Mouse (Mus musculus) heart, embryonic 10.5 days (tissue): ENCODE measurements at regions not wholly inside any gene's neighbourhood (a gene's known extent, or its start where the extent isn't known, plus 50 kb on each side); places are given as distances from the start of the nearest gene placed in this dataset.

Experiments used
- DNase-seq: peaks from one replicate; pipeline ENCODE4 v3.0.0-alpha.2; 2017; ENCODE audit warnings: low spot score
- H3K27ac ChIP-seq: fragments of 300-500 bp; sonication (generic); 2 replicates; pipeline ENCODE4 v1.5.1; 2016; ENCODE audit warnings: mild to moderate bottlenecking
- H3K27me3 ChIP-seq: fragments of 300-500 bp; sonication (generic); 2 replicates; pipeline ENCODE4 v1.6.1; 2016; ENCODE audit warnings: mild to moderate bottlenecking; ENCODE audit not compliant: poor library complexity, insufficient read depth, severe bottlenecking
- H3K36me3 ChIP-seq: fragments of 300-500 bp; sonication (generic); 2 replicates; pipeline ENCODE4 v1.6.1; 2016; ENCODE audit warnings: mild to moderate bottlenecking, moderate library complexity
- H3K4me1 ChIP-seq: fragments of 300-500 bp; sonication (generic); 2 replicates; pipeline ENCODE4 v1.6.1; 2016; ENCODE audit warnings: mild to moderate bottlenecking
- H3K4me3 ChIP-seq: fragments of 300-500 bp; sonication (generic); 2 replicates; pipeline ENCODE4 v1.5.1; 2016; ENCODE audit warnings: mild to moderate bottlenecking, moderate library complexity
- H3K9me3 ChIP-seq: fragments of 300-500 bp; sonication (generic); 2 replicates; pipeline ENCODE4 v1.6.1; 2016; ENCODE audit warnings: mild to moderate bottlenecking, moderate library complexity
- WGBS: fragments of 180-500 bp; shearing (Covaris S2); methylation state at CpG from one replicate; pipeline ENCODE4 v1.1.7; 2016; 5-methylcytosine and 5-hydroxymethylcytosine counted together

DNA sequence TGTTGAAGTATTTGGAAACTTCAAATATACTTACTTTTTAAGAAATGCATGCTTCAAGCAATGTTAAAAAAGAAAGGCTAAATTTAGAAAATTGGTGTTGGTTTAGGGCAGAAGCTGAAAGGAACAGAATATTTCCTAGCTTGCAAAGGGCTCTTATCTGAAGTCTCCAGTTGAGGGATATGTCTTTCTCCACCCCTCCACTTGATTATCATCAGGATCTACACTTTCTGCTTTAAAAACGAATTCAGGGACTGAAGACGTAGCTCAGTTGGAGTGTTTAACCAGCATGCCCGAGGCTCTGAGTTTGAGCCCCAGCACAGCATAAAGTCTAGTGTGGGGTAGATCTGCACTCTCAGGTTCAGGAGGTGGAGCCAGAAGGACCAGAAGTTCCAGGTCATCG, 144.9 kb upstream of the Syt6 start:
- H3K27ac ChIP-seq = no peak overlapping the region
- no peaks in the 10 kb centered on the region for H3K36me3 ChIP-seq
- DNase-seq = no peak
- no peaks in the 10 kb centered on the region for H3K27me3 ChIP-seq
- 64% methylated on average over 4 of the region's 4 CpGs for WGBS
- no peak overlapping the region for H3K4me3 ChIP-seq
- no peaks in the 10 kb centered on the region for H3K9me3 ChIP-seq
- H3K4me1 ChIP-seq = peaks cover 5% of the 10 kb centered on the region

DNA sequence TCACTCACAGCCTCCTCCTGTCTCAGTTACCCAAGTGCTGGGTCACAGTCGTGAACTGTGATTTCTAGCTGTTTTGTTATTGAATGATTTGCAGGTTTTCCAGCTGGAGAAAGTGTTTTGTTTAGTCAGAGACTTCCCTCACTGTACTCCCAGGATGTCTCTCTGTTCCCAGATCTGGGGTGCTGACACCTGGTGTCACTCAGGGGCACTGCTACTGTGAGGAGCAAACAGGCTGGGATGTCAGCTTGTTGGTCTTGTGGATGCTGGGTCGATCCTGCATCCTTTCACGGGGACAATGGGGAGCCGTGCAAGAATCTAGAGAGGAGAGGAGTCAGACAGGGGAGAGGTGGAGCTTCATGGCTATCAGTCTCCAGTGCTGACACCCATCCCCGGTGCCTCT, 142.8 kb upstream of the Syt6 start:
- peak; percentile 42 for DNase-seq
- peaks cover 5% of the 10 kb centered on the region for H3K4me1 ChIP-seq
- 48% methylated on average over 5 of the region's 5 CpGs for WGBS
- no peaks in the 10 kb centered on the region for H3K9me3 ChIP-seq
- H3K36me3 ChIP-seq = no peaks in the 10 kb centered on the region
- no peak overlapping the region for H3K27ac ChIP-seq
- H3K27me3 ChIP-seq = no peaks in the 10 kb centered on the region
- no peak overlapping the region for H3K4me3 ChIP-seq

DNA sequence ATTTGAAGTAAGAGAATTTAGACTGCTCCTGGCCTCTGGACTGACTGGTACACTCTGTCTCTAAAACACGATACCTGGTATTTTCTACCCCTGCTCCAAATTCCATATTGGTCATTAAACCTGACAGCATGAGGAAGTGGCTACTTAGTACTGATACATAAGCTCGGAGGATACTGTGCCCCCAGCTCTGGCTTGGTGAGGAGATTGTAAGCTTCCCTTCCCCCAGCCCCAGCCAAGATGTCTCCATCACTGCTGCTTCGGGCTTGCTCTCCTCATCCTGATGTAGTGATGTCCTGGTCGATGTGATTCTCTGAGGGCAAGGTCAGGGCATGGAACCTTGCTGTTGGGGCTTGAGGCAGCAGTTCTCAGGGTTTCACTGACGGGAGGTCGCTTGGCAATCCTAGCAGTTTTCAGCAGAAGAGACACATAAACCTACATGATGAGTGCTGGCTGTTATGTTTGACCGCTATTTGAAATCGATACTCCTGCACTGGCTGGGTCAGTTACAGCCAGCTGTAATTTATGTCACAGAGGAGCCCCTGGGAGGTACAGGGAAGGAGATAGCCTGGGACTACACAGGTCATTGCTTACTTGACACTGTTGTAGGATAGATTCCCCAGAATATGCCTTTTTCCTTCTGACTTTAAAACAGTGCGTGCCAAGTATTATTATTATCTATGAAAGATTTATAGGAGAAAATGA, 138.0 kb upstream of the Syt6 start:
- Histone ChIP-seq H3K4me3 (no peak overlapping the region), H3K27me3 (no peaks in the 10 kb centered on the region), H3K36me3 (no peaks in the 10 kb centered on the region), H3K9me3 (no peaks in the 10 kb centered on the region), H3K27ac (no peak overlapping the region), H3K4me1 (peaks cover 8% of the 10 kb centered on the region)
- DNase-seq = no peak
- WGBS = 77% methylated on average over 9 of the region's 9 CpGs

- Histone ChIP-seq H3K27me3 (no peaks in the 10 kb centered on the region), H3K4me1 (peaks cover 10% of the 10 kb centered on the region), H3K36me3 (no peaks in the 10 kb centered on the region), H3K27ac (no peak overlapping the region), H3K9me3 (no peaks in the 10 kb centered on the region), H3K4me3 (no peak overlapping the region)
- WGBS = 48% methylated on average over 12 of the region's 12 CpGs
- no peak for DNase-seq
These were observed 136.2 kb upstream of the Syt6 start for GRCm38 (mm10) chr3:103438791-103439354.

- WGBS = 78% methylated on average over 6 of the region's 6 CpGs
- H3K36me3 ChIP-seq = no peaks in the 10 kb centered on the region
- H3K4me3 ChIP-seq = no peak overlapping the region
- no peak overlapping the region for H3K27ac ChIP-seq
- no peak for DNase-seq
- no peaks in the 10 kb centered on the region for H3K27me3 ChIP-seq
- H3K9me3 ChIP-seq = no peaks in the 10 kb centered on the region
- H3K4me1 ChIP-seq = 0 out of 2 replicates have a peak, but pooled peaks cover 7% of the 10 kb centered on the region
These were observed 131.8 kb upstream of the Syt6 start for GRCm38 (mm10) chr3:103443247-103443646.

- H3K27ac ChIP-seq = no peak overlapping the region
- no peaks in the 10 kb centered on the region for H3K9me3 ChIP-seq
- no peak overlapping the region for H3K4me3 ChIP-seq
- WGBS = 90% methylated on average over 8 of the region's 8 CpGs
- DNase-seq = no peak
- 0 out of 2 replicates have a peak, but pooled peaks cover 4% of the 10 kb centered on the region for H3K4me1 ChIP-seq
- H3K36me3 ChIP-seq = no peaks in the 10 kb centered on the region
- H3K27me3 ChIP-seq = no peaks in the 10 kb centered on the region
These were observed 129.2 kb upstream of the Syt6 start for GRCm38 (mm10) chr3:103445852-103446251.

- Histone ChIP-seq H3K4me1 (no peaks in the 10 kb centered on the region), H3K9me3 (no peaks in the 10 kb centered on the region), H3K27me3 (no peaks in the 10 kb centered on the region), H3K36me3 (no peaks in the 10 kb centered on the region), H3K27ac (no peak overlapping the region), H3K4me3 (no peak overlapping the region)
- WGBS = 73% methylated on average over 7 of the region's 7 CpGs
- DNase-seq = no peak
These were observed 125.2 kb upstream of the Syt6 start for GRCm38 (mm10) chr3:103449851-103450250.

GRCm38 (mm10) chr3:103451971-103452370, 123.1 kb upstream of the Syt6 start:
- H3K27me3 ChIP-seq = no peaks in the 10 kb centered on the region
- no peak for DNase-seq
- no peaks in the 10 kb centered on the region for H3K36me3 ChIP-seq

GRCm38 (mm10) chr3:103463760-103464159, 111.3 kb upstream of the Syt6 start:
- Histone ChIP-seq H3K36me3 (no peaks in the 10 kb centered on the region), H3K27ac (no peak overlapping the region), H3K4me3 (no peak overlapping the region), H3K4me1 (peaks cover 15% of the 10 kb centered on the region; the same call in 1 of the 2 replicates), H3K9me3 (no peaks in the 10 kb centered on the region), H3K27me3 (no peaks in the 10 kb centered on the region)
- DNase-seq = no peak
- WGBS = 40% methylated on average over 4 of the region's 4 CpGs

More at GRCm38 (mm10) chr3:103451971-103452370, 123.1 kb upstream of the Syt6 start:
- no peaks in the 10 kb centered on the region for H3K9me3 ChIP-seq
- no peak overlapping the region for H3K27ac ChIP-seq
- WGBS = 83% methylated on average over 3 of the region's 3 CpGs
- H3K4me1 ChIP-seq = no peaks in the 10 kb centered on the region
- no peak overlapping the region for H3K4me3 ChIP-seq

DNA sequence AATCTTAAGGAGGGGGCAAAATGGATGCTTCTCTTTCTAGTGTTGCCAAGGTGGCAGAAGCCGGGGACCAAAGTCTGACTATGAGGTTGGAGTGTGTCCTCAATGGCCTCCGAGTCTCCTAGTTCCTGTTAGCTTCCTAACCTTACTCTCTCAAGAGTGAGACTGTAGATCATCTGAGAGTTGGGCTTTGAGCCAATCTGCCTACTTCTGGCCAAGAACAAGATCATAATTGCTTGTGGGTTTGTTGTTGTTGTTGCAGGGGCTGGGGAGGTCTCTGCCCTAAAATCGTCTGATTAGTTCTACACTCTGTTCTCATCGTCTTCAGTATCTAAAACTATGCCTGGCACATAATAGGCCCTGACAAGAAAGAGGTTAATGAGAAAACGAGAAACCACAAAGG, 110.8 kb upstream of the Syt6 start:
- H3K4me3 ChIP-seq = no peak overlapping the region
- H3K4me1 ChIP-seq = peaks cover 15% of the 10 kb centered on the region; the same call in 1 of the 2 replicates
- no peak for DNase-seq
- H3K27me3 ChIP-seq = no peaks in the 10 kb centered on the region
- no peak overlapping the region for H3K27ac ChIP-seq
- H3K9me3 ChIP-seq = no peaks in the 10 kb centered on the region
- 63% methylated on average over 5 of the region's 5 CpGs for WGBS
- H3K36me3 ChIP-seq = no peaks in the 10 kb centered on the region

DNA sequence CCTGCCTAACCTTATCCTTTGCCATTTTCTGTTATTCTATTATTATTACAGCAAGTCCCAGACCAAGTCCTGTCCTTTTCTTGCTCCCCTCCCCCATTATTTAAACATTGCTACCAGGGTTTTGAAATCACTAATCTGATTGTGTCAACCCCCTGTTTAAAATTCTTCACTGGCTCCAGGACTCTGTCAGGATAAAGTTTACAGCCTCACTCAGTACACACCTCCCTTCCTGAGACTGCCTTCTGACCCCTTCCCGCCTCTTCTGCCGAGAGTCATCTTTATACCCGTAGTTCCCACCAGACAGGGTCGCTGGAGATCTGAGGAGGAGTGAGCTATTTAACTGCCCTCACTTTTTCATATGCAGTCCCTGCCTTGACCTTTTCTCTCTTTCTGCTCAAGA, 110.3 kb upstream of the Syt6 start:
- Histone ChIP-seq H3K4me3 (no peak overlapping the region), H3K27ac (no peak overlapping the region), H3K36me3 (no peaks in the 10 kb centered on the region), H3K4me1 (peaks cover 15% of the 10 kb centered on the region; the same call in 1 of the 2 replicates), H3K27me3 (no peaks in the 10 kb centered on the region), H3K9me3 (no peaks in the 10 kb centered on the region)
- no peak for DNase-seq
- 34% methylated on average over 4 of the region's 4 CpGs for WGBS

- 66% methylated on average over 7 of the region's 7 CpGs for WGBS
- Histone ChIP-seq H3K27ac (no peak overlapping the region), H3K36me3 (no peaks in the 10 kb centered on the region), H3K4me3 (no peak overlapping the region), H3K27me3 (no peaks in the 10 kb centered on the region), H3K9me3 (no peaks in the 10 kb centered on the region), H3K4me1 (peaks cover 15% of the 10 kb centered on the region; the same call in 1 of the 2 replicates)
- no peak for DNase-seq
These were observed 109.8 kb upstream of the Syt6 start for GRCm38 (mm10) chr3:103465132-103465690.

- Histone ChIP-seq H3K4me1 (peaks cover 15% of the 10 kb centered on the region; the same call in 1 of the 2 replicates), H3K27me3 (no peaks in the 10 kb centered on the region), H3K4me3 (no peak overlapping the region), H3K36me3 (no peaks in the 10 kb centered on the region), H3K9me3 (no peaks in the 10 kb centered on the region), H3K27ac (no peak overlapping the region)
- DNase-seq = no peak
- WGBS = 50% methylated on average over 2 of the region's 2 CpGs
These were observed 109.1 kb upstream of the Syt6 start for GRCm38 (mm10) chr3:103465948-103466347.
